Mouse (Mus musculus) E14TG2a.4 (cell line): ENCODE results near the gene Cfl1.
A peak's percentile ranks its signal among the peaks of the same experiment; 100 is the strongest.
"Not testable (repeated sequence)": the region's sequence is repeated elsewhere in the genome, so short reads cannot be mapped to it uniquely, and the experiment has no call there.

ENCODE experiments used
- H3K27me3 ChIP-seq: 2 replicates; pipeline ENCODE4 v1.6.1; 2014; ENCODE audit warnings: low read length, control low read depth; ENCODE audit not compliant: insufficient read depth
- H3K36me3 ChIP-seq: 2 replicates; pipeline ENCODE4 v1.6.1; 2014; ENCODE audit warnings: low read length, control low read depth; ENCODE audit not compliant: insufficient read depth
- H3K4me1 ChIP-seq: replicated peaks from 2 replicates; pipeline ENCODE4 v1.6.1; 2014; ENCODE audit warnings: low read depth, low read length, control low read depth
- H3K4me3 ChIP-seq: replicated peaks from 2 replicates; pipeline ENCODE4 v1.5.1; 2014; ENCODE audit warnings: mild to moderate bottlenecking, low read length
- H3K9me3 ChIP-seq: 2 replicates; pipeline ENCODE4 v1.6.1; 2014; ENCODE audit warnings: low read length, control low read depth
- CTCF ChIP-seq: conservative IDR thresholded peaks from 2 replicates; pipeline ENCODE4 v1.5.1; 2014; ENCODE audit warnings: low read length
- NANOG ChIP-seq: IDR thresholded peaks from 2 replicates; pipeline ENCODE4 v1.6.1; 2014; ENCODE audit warnings: borderline replicate concordance, low read length, mixed read lengths
- POU5F1 ChIP-seq: IDR thresholded peaks from 2 replicates; pipeline ENCODE4 v1.6.1; 2014; ENCODE audit warnings: low read length, borderline replicate concordance

Gene Cfl1

GRCm38 (mm10) chr19:5492641-5493040, 2.4 kb downstream of the Cfl1 start:
- H3K4me1 ChIP-seq: peaks cover 74% of the 10 kb centered on the region
- no peaks in the 10 kb centered on the region for H3K9me3 ChIP-seq
- no peaks in the 10 kb centered on the region for H3K27me3 ChIP-seq
- TF ChIP-seq POU5F1 (no peak), NANOG (no peak), CTCF (no peak)
- H3K4me3 ChIP-seq: peak overlapping the region; percentile 97
- peaks cover 60% of the 10 kb centered on the region for H3K36me3 ChIP-seq

GRCm38 (mm10) chr19:5493301-5493721, 3.1 kb downstream of the Cfl1 start:
- H3K36me3 ChIP-seq: peaks cover 66% of the 10 kb centered on the region
- H3K4me1 ChIP-seq: peaks cover 79% of the 10 kb centered on the region
- peak; percentile 8; the same call in 1 of the 2 replicates for TF ChIP-seq CTCF
- not testable (repeated sequence) for H3K9me3 ChIP-seq, H3K27me3 ChIP-seq
- peak overlapping the region; percentile 97 for H3K4me3 ChIP-seq

GRCm38 (mm10) chr19:5494314-5494713, 4.1 kb downstream of the Cfl1 start:
- Histone ChIP-seq H3K27me3 (no peaks in the 10 kb centered on the region), H3K9me3 (no peaks in the 10 kb centered on the region), H3K36me3 (peaks cover 68% of the 10 kb centered on the region), H3K4me3 (peak overlapping the region; percentile 97; the same call in 1 of the 2 replicates), H3K4me1 (peaks cover 72% of the 10 kb centered on the region)
- TF ChIP-seq POU5F1 (no peak), NANOG (no peak), CTCF (no peak)

GRCm38 (mm10) chr19:5495353-5496051, 5.2 kb downstream of the Cfl1 start:
- peaks cover 65% of the 10 kb centered on the region for H3K4me1 ChIP-seq
- TF ChIP-seq NANOG (no peak), POU5F1 (no peak), CTCF (no peak)
- no peaks in the 10 kb centered on the region for H3K9me3 ChIP-seq
- no peaks in the 10 kb centered on the region for H3K27me3 ChIP-seq
- H3K36me3 ChIP-seq: peaks cover 68% of the 10 kb centered on the region
- peak overlapping the region; percentile 23; the same call in 1 of the 2 replicates for H3K4me3 ChIP-seq

- peaks cover 68% of the 10 kb centered on the region for H3K36me3 ChIP-seq
- peaks cover 65% of the 10 kb centered on the region for H3K4me1 ChIP-seq
- peak; percentile 5; the same call in 1 of the 2 replicates for TF ChIP-seq NANOG
- no peak for TF ChIP-seq CTCF
- H3K4me3 ChIP-seq: peak overlapping the region; percentile 23; the same call in 1 of the 2 replicates
- H3K9me3 ChIP-seq: no peaks in the 10 kb centered on the region
- no peaks in the 10 kb centered on the region for H3K27me3 ChIP-seq
Measured at GRCm38 (mm10) chr19:5496052-5496370, 5.8 kb downstream of the Cfl1 start.

- no peak overlapping the region for H3K4me3 ChIP-seq
- peaks cover 30% of the 10 kb centered on the region for H3K36me3 ChIP-seq
- TF ChIP-seq CTCF (no peak), NANOG (no peak), POU5F1 (no peak)
Measured at GRCm38 (mm10) chr19:5500330-5500875, 10.1 kb downstream of the Cfl1 start.

GRCm38 (mm10) chr19:5503687-5504086, 13.4 kb downstream of the Cfl1 start, which contains the start of gene 1700020D05Rik:
1700020D05Rik (minus strand) TSS chr19:5503787.
- H3K4me1 ChIP-seq: peaks cover 22% of the 10 kb centered on the region
- H3K27me3 ChIP-seq: peaks cover 11% of the 10 kb centered on the region
- no peaks in the 10 kb centered on the region for H3K9me3 ChIP-seq
- peak within 1 kb of the TSS; percentile 67 for H3K4me3 ChIP-seq
- H3K36me3 ChIP-seq: no peaks in the 10 kb centered on the region
- no peak for TF ChIP-seq NANOG
- no peak for TF ChIP-seq POU5F1
- no peak for TF ChIP-seq CTCF

More at GRCm38 (mm10) chr19:5500330-5500875, 10.1 kb downstream of the Cfl1 start:
- peaks cover 11% of the 10 kb centered on the region for H3K27me3 ChIP-seq
- H3K9me3 ChIP-seq: no peaks in the 10 kb centered on the region
- H3K4me1 ChIP-seq: peaks cover 43% of the 10 kb centered on the region

GRCm38 (mm10) chr19:5510031-5511026, 20.1 kb downstream of the Cfl1 start, which contains the start of gene Snx32:
Snx32 (minus strand) TSS chr19:5510538.
- H3K27me3 ChIP-seq: no peaks in the 10 kb centered on the region
- H3K4me3 ChIP-seq: peak within 1 kb of the TSS; percentile 80
- TF ChIP-seq NANOG (no peak), CTCF (no peak), POU5F1 (no peak)
- H3K36me3 ChIP-seq: no peaks in the 10 kb centered on the region
- no peaks in the 10 kb centered on the region for H3K9me3 ChIP-seq
- H3K4me1 ChIP-seq: peaks cover 47% of the 10 kb centered on the region
